Mouse (Mus musculus) heart, embryonic 14.5 days (tissue): ENCODE results near the gene Mtfp1. TPM values are rescaled to one million over a fixed set of nuclear protein-coding genes. Genes with fewer than 3 reads are reported as not detected.

Source experiments
- ATAC-seq: fragments of 200-750 bp; cut with Nextera tagmentation; 2 replicates; pipeline ENCODE4 v1.8.0; 2017; ENCODE audit warnings: low read depth, moderate TSS enrichment; ENCODE audit not compliant: insufficient number of reproducible peaks, insufficient read depth, low FRiP score
- H3K27ac ChIP-seq, 2 experiments: fragments of 200-500 bp in 1 of 2; fragments of 300-500 bp in 1 of 2; sonication (generic) in 1 of 2; replicated peaks in 1 of 2; 2 replicates each; pipeline ENCODE4 v1.5.1; 2012 to 2014; ENCODE audit warnings: low read depth in 2 of 2, low read length in 2 of 2, control low read depth in 1 of 2, mild to moderate bottlenecking in 1 of 2, mixed read lengths in 1 of 2; ENCODE audit not compliant: control insufficient read depth in 1 of 2, insufficient read depth in 1 of 2
- H3K27me3 ChIP-seq: fragments of 300-500 bp; sonication (generic); 2 replicates; pipeline ENCODE4 v1.6.1; 2014; ENCODE audit warnings: mild to moderate bottlenecking, low read length, control low read depth; ENCODE audit not compliant: control insufficient read depth, insufficient read depth
- H3K36me3 ChIP-seq: fragments of 300-500 bp; sonication (generic); 2 replicates; pipeline ENCODE4 v1.6.1; 2014; ENCODE audit warnings: mild to moderate bottlenecking, control low read depth, low read length, mixed read lengths; ENCODE audit not compliant: control insufficient read depth, insufficient read depth
- H3K4me1 ChIP-seq, 2 experiments: fragments of 200-500 bp in 1 of 2; fragments of 300-500 bp in 1 of 2; sonication (generic) in 1 of 2; 2 replicates each; pipeline ENCODE4 v1.6.1; 2012 to 2014; ENCODE audit warnings: low read length in 2 of 2, control low read depth in 1 of 2, mixed read lengths in 1 of 2; ENCODE audit not compliant: control insufficient read depth in 2 of 2, insufficient read depth in 2 of 2
- H3K4me2 ChIP-seq: fragments of 300-500 bp; sonication (generic); 2 replicates; pipeline ENCODE4 v1.6.1; 2014; ENCODE audit warnings: mild to moderate bottlenecking, low read length
- H3K4me3 ChIP-seq, 2 experiments: fragments of 200-500 bp in 1 of 2; fragments of 300-500 bp in 1 of 2; sonication (generic) in 1 of 2; 2 replicates each; pipeline ENCODE4 v1.5.1; 2012 to 2014; ENCODE audit warnings: low read length in 2 of 2, mild to moderate bottlenecking in 2 of 2, control low read depth in 1 of 2, low read depth in 1 of 2, moderate library complexity in 1 of 2; ENCODE audit not compliant: control insufficient read depth in 1 of 2, insufficient read depth in 1 of 2
- H3K9ac ChIP-seq: fragments of 300-500 bp; sonication (generic); 2 replicates; pipeline ENCODE4 v1.6.1; 2014; ENCODE audit warnings: mild to moderate bottlenecking, low read length
- H3K9me3 ChIP-seq: fragments of 300-500 bp; sonication (generic); 2 replicates; pipeline ENCODE4 v1.6.1; 2016; ENCODE audit warnings: low read length, control low read depth; ENCODE audit not compliant: control insufficient read depth
- WGBS: fragments of 180-500 bp; shearing (Covaris S2); extraction: QIAGEN DNeasy Blood & Tissue Kit; methylation state at CpG from one replicate; pipeline ENCODE4 v1.1.7; 2014; 5-methylcytosine and 5-hydroxymethylcytosine counted together
- polyA plus RNA-seq: library from polyadenylated mRNA; unstranded; fragments of >200 nt; fragmentation: Nextera tagmentation; extraction: Ambion mirVana; gene quantifications from 2 replicates; pipeline ENCODE4 v1.2.1, GENCODE M21; 2014

Mtfp1 gene
- polyA plus RNA-seq: 28.8 and 32.3 TPM in 2 replicates

- H3K4me3 ChIP-seq: peak within 1 kb of the TSS; percentile 54 to 80
- H3K4me2 ChIP-seq: peak within 1 kb of the TSS; percentile 87
- no peaks in the 10 kb centered on the region for H3K27me3 ChIP-seq
- peaks cover 16 to 26% of the 10 kb centered on the region in 2 experiments for H3K4me1 ChIP-seq
- ATAC-seq: no peak
- H3K27ac ChIP-seq: peak within 1 kb of the TSS; percentile 90 to 92
- H3K9ac ChIP-seq: peak within 1 kb of the TSS; percentile 74
- 5% methylated on average over 34 of the region's 34 CpGs for WGBS
- peaks cover 32% of the 10 kb centered on the region for H3K36me3 ChIP-seq
- peaks cover 9% of the 10 kb centered on the region for H3K9me3 ChIP-seq
Observed at GRCm38 (mm10) chr11:4095171-4096053, at the start of gene Mtfp1. Gene Mtfp1, minus strand, starts transcription at chr11:4095445.

GRCm38 (mm10) chr11:4143281-4144062 lies 48.2 kb upstream of the Mtfp1 start:
- Histone ChIP-seq H3K9ac (no peak overlapping the region), H3K27ac (no peak overlapping the region), H3K4me2 (no peak overlapping the region), H3K4me1 (peaks cover 0 to 1% of the 10 kb centered on the region in 2 experiments; a peak in 1 of 4 replicates), H3K4me3 (no peak overlapping the region), H3K36me3 (peaks cover 66% of the 10 kb centered on the region), H3K27me3 (no peaks in the 10 kb centered on the region), H3K9me3 (no peaks in the 10 kb centered on the region)
- WGBS: 84% methylated on average over 21 of the region's 21 CpGs
- ATAC-seq: no peak

- WGBS: 88% methylated on average over 4 of the region's 4 CpGs
- no peak overlapping the region for H3K4me3 ChIP-seq
- H3K4me2 ChIP-seq: no peak overlapping the region
- H3K36me3 ChIP-seq: peaks cover 73% of the 10 kb centered on the region
- H3K9me3 ChIP-seq: no peaks in the 10 kb centered on the region
- no peaks in the 10 kb centered on the region for H3K4me1 ChIP-seq
- H3K27me3 ChIP-seq: no peaks in the 10 kb centered on the region
- no peak for ATAC-seq
- H3K27ac ChIP-seq: no peak overlapping the region
- no peak overlapping the region for H3K9ac ChIP-seq
Observed at GRCm38 (mm10) chr11:4142352-4142751, 47.1 kb upstream of the Mtfp1 start.

- Histone ChIP-seq H3K27me3 (no peaks in the 10 kb centered on the region), H3K4me3 (no peak overlapping the region), H3K9me3 (no peaks in the 10 kb centered on the region), H3K36me3 (peaks cover 77% of the 10 kb centered on the region), H3K4me1 (peaks cover 0 to under 1% of the 10 kb centered on the region in 2 experiments; a peak in 1 of 4 replicates), H3K9ac (no peak overlapping the region), H3K27ac (no peak overlapping the region), H3K4me2 (no peak overlapping the region)
- no peak for ATAC-seq
Observed at GRCm38 (mm10) chr11:4141505-4141904, 46.3 kb upstream of the Mtfp1 start.

- Histone ChIP-seq H3K4me2 (no peak overlapping the region), H3K9me3 (no peaks in the 10 kb centered on the region), H3K36me3 (peaks cover 67% of the 10 kb centered on the region), H3K9ac (no peak overlapping the region), H3K4me1 (peaks cover 9 to 11% of the 10 kb centered on the region in 2 experiments), H3K27me3 (no peaks in the 10 kb centered on the region), H3K4me3 (no peak overlapping the region), H3K27ac (no peak overlapping the region)
- no peak for ATAC-seq
- WGBS: 77% methylated on average over 2 of the region's 2 CpGs
Observed at GRCm38 (mm10) chr11:4138964-4139363, 43.7 kb upstream of the Mtfp1 start.

- peak within 1 kb of the TSS; percentile 79 for H3K4me2 ChIP-seq
- 2% methylated on average over 66 of the region's 66 CpGs for WGBS
- peak; percentile 92 for ATAC-seq
Observed at GRCm38 (mm10) chr11:4134986-4135935, 40.0 kb upstream of the Mtfp1 start, which contains the start of gene Rnf215. Gene Rnf215, plus strand, starts transcription at chr11:4135202.

GRCm38 (mm10) chr11:4134400-4134799 lies 39.2 kb upstream of the Mtfp1 start:
- WGBS: 53% methylated on average over 6 of the region's 6 CpGs
- H3K4me1 ChIP-seq: peaks cover 9 to 11% of the 10 kb centered on the region in 2 experiments
- H3K27ac ChIP-seq: no peak overlapping the region
- peaks cover 22% of the 10 kb centered on the region for H3K36me3 ChIP-seq
- no peak overlapping the region for H3K4me3 ChIP-seq
- 0 out of 2 replicates have a peak overlapping the region, but pooled peaks have one; percentile 26 for H3K9ac ChIP-seq
- no peaks in the 10 kb centered on the region for H3K27me3 ChIP-seq
- no peaks in the 10 kb centered on the region for H3K9me3 ChIP-seq
- ATAC-seq: no peak
- no peak overlapping the region for H3K4me2 ChIP-seq

More at GRCm38 (mm10) chr11:4134986-4135935, 40.0 kb upstream of the Mtfp1 start, which contains the start of gene Rnf215:
- Histone ChIP-seq H3K27me3 (no peaks in the 10 kb centered on the region), H3K9me3 (no peaks in the 10 kb centered on the region), H3K36me3 (peaks cover 30% of the 10 kb centered on the region), H3K27ac (peak within 1 kb of the TSS; percentile 51 to 79), H3K4me1 (peaks cover 9 to 11% of the 10 kb centered on the region in 2 experiments), H3K9ac (peak within 1 kb of the TSS; percentile 93), H3K4me3 (peak within 1 kb of the TSS; percentile 89 to 93)
